Mouse (Mus musculus) liver, embryonic 15.5 days (tissue): ENCODE data around the gene Prickle2. TPM values are rescaled to one million over a fixed set of nuclear protein-coding genes. Genes with fewer than 3 reads are reported as not detected.

Source experiments
- ATAC-seq: fragments of 200-750 bp; cut with Nextera tagmentation; 2 replicates; pipeline ENCODE4 v1.8.0; 2017; ENCODE audit warnings: moderate number of reproducible peaks, mild to moderate bottlenecking, moderate library complexity; ENCODE audit not compliant: insufficient read depth
- H3K27ac ChIP-seq: fragments of 300-500 bp; sonication (generic); replicated peaks from 2 replicates; pipeline ENCODE4 v1.5.1; 2015; ENCODE audit warnings: mild to moderate bottlenecking, inconsistent platforms
- H3K27me3 ChIP-seq: fragments of 300-500 bp; sonication (generic); 2 replicates; pipeline ENCODE4 v1.6.1; 2015; ENCODE audit warnings: mild to moderate bottlenecking, inconsistent platforms
- H3K36me3 ChIP-seq: fragments of 300-500 bp; sonication (generic); replicated peaks from 2 replicates; pipeline ENCODE4 v1.6.1; 2015; ENCODE audit warnings: moderate library complexity, mild to moderate bottlenecking, inconsistent platforms
- H3K4me1 ChIP-seq: fragments of 300-500 bp; sonication (generic); replicated peaks from 2 replicates; pipeline ENCODE4 v1.6.1; 2015; ENCODE audit warnings: inconsistent platforms
- H3K4me2 ChIP-seq: fragments of 300-500 bp; sonication (generic); 2 replicates; pipeline ENCODE4 v1.6.1; 2015; ENCODE audit warnings: moderate library complexity, mild to moderate bottlenecking, inconsistent platforms
- H3K4me3 ChIP-seq: fragments of 300-500 bp; sonication (generic); replicated peaks from 2 replicates; pipeline ENCODE4 v1.5.1; 2015; ENCODE audit warnings: mild to moderate bottlenecking, inconsistent platforms
- H3K9ac ChIP-seq: fragments of 300-500 bp; sonication (generic); 2 replicates; pipeline ENCODE4 v1.6.1; 2015; ENCODE audit warnings: moderate library complexity, mild to moderate bottlenecking, inconsistent platforms
- H3K9me3 ChIP-seq: fragments of 300-500 bp; sonication (generic); replicated peaks from 2 replicates; pipeline ENCODE4 v1.6.1; 2016; ENCODE audit warnings: inconsistent platforms
- WGBS: fragments of 180-500 bp; shearing (Covaris S2); methylation state at CpG from one replicate; pipeline ENCODE4 v1.1.7; 2015; ENCODE audit warnings: mixed read lengths; ENCODE audit not compliant: insufficient replicate concordance; 5-methylcytosine and 5-hydroxymethylcytosine counted together
- polyA plus RNA-seq: library from polyadenylated mRNA; unstranded; fragments of >200 nt; fragmentation: Nextera tagmentation; extraction: Ambion mirVana; gene quantifications from 2 replicates; pipeline ENCODE4 v1.2.1, GENCODE M21; 2015

Gene Prickle2
- polyA plus RNA-seq, 1 experiment from 2014 or later: 0.33 TPM

- H3K9me3 ChIP-seq: no peaks in the 10 kb centered on the region
- no peak for ATAC-seq
- no peak overlapping the region for H3K4me3 ChIP-seq
- no peak overlapping the region for H3K4me2 ChIP-seq
- no peak overlapping the region for H3K27ac ChIP-seq
- WGBS: 22% methylated on average over 1 of the region's 1 CpGs
- H3K9ac ChIP-seq: no peak overlapping the region
- no peaks in the 10 kb centered on the region for H3K27me3 ChIP-seq
- H3K36me3 ChIP-seq: no peaks in the 10 kb centered on the region
- no peaks in the 10 kb centered on the region for H3K4me1 ChIP-seq
These were observed 121.9 kb downstream of the Prickle2 start for GRCm38 (mm10) chr6:92584026-92584425.

GRCm38 (mm10) chr6:92575227-92575626, 130.7 kb downstream of the Prickle2 start:
- 66% methylated on average over 4 of the region's 4 CpGs for WGBS
- no peak for ATAC-seq
- H3K4me3 ChIP-seq: no peak overlapping the region
- no peak overlapping the region for H3K27ac ChIP-seq
- H3K4me2 ChIP-seq: no peak overlapping the region
- no peaks in the 10 kb centered on the region for H3K4me1 ChIP-seq
- H3K36me3 ChIP-seq: no peaks in the 10 kb centered on the region
- no peak overlapping the region for H3K9ac ChIP-seq
- no peaks in the 10 kb centered on the region for H3K27me3 ChIP-seq
- no peaks in the 10 kb centered on the region for H3K9me3 ChIP-seq

GRCm38 (mm10) chr6:92572139-92572538, 133.8 kb downstream of the Prickle2 start:
- WGBS: 79% methylated on average over 3 of the region's 3 CpGs
- H3K4me1 ChIP-seq: no peaks in the 10 kb centered on the region
- no peaks in the 10 kb centered on the region for H3K9me3 ChIP-seq
- H3K4me3 ChIP-seq: no peak overlapping the region
- no peaks in the 10 kb centered on the region for H3K36me3 ChIP-seq
- no peak for ATAC-seq
- no peak overlapping the region for H3K27ac ChIP-seq
- H3K4me2 ChIP-seq: no peak overlapping the region
- H3K9ac ChIP-seq: no peak overlapping the region
- no peaks in the 10 kb centered on the region for H3K27me3 ChIP-seq

- no peak overlapping the region for H3K9ac ChIP-seq
- WGBS: 50% methylated on average over 7 of the region's 7 CpGs
- no peak for ATAC-seq
- no peak overlapping the region for H3K27ac ChIP-seq
- H3K4me3 ChIP-seq: no peak overlapping the region
- no peaks in the 10 kb centered on the region for H3K4me1 ChIP-seq
- H3K9me3 ChIP-seq: no peaks in the 10 kb centered on the region
- no peaks in the 10 kb centered on the region for H3K27me3 ChIP-seq
- no peaks in the 10 kb centered on the region for H3K36me3 ChIP-seq
- no peak overlapping the region for H3K4me2 ChIP-seq
These were observed 135.9 kb downstream of the Prickle2 start for GRCm38 (mm10) chr6:92570090-92570489.

- H3K4me3 ChIP-seq: no peak overlapping the region
- no peaks in the 10 kb centered on the region for H3K9me3 ChIP-seq
- no peak overlapping the region for H3K27ac ChIP-seq
- no peaks in the 10 kb centered on the region for H3K27me3 ChIP-seq
- no peak overlapping the region for H3K9ac ChIP-seq
- no peak overlapping the region for H3K4me2 ChIP-seq
- no peaks in the 10 kb centered on the region for H3K4me1 ChIP-seq
- WGBS: 65% methylated on average over 4 of the region's 4 CpGs
- no peaks in the 10 kb centered on the region for H3K36me3 ChIP-seq
- ATAC-seq: no peak
These were observed 136.7 kb downstream of the Prickle2 start for GRCm38 (mm10) chr6:92569283-92569682.

GRCm38 (mm10) chr6:92559261-92559660, 146.7 kb downstream of the Prickle2 start:
- H3K27ac ChIP-seq: no peak overlapping the region
- H3K4me2 ChIP-seq: no peak overlapping the region
- H3K4me1 ChIP-seq: no peaks in the 10 kb centered on the region
- 89% methylated on average over 1 of the region's 1 CpGs for WGBS
- no peaks in the 10 kb centered on the region for H3K36me3 ChIP-seq
- H3K9ac ChIP-seq: no peak overlapping the region
- no peak for ATAC-seq
- no peak overlapping the region for H3K4me3 ChIP-seq
- no peaks in the 10 kb centered on the region for H3K27me3 ChIP-seq
- no peaks in the 10 kb centered on the region for H3K9me3 ChIP-seq

GRCm38 (mm10) chr6:92555675-92556074, 150.3 kb downstream of the Prickle2 start:
- no peak overlapping the region for H3K4me2 ChIP-seq
- no peaks in the 10 kb centered on the region for H3K4me1 ChIP-seq
- WGBS: 36% methylated on average over 2 of the region's 2 CpGs
- H3K36me3 ChIP-seq: no peaks in the 10 kb centered on the region
- H3K9me3 ChIP-seq: no peaks in the 10 kb centered on the region
- no peak overlapping the region for H3K4me3 ChIP-seq
- H3K27ac ChIP-seq: no peak overlapping the region
- no peak overlapping the region for H3K9ac ChIP-seq
- ATAC-seq: no peak
- no peaks in the 10 kb centered on the region for H3K27me3 ChIP-seq

- WGBS: 36% methylated on average over 4 of the region's 4 CpGs
- Histone ChIP-seq H3K9ac (no peak overlapping the region), H3K27me3 (no peaks in the 10 kb centered on the region), H3K4me3 (no peak overlapping the region), H3K36me3 (no peaks in the 10 kb centered on the region), H3K4me1 (no peaks in the 10 kb centered on the region), H3K27ac (no peak overlapping the region), H3K4me2 (no peak overlapping the region), H3K9me3 (no peaks in the 10 kb centered on the region)
- ATAC-seq: no peak
These were observed 152.9 kb downstream of the Prickle2 start for GRCm38 (mm10) chr6:92553086-92553485.

GRCm38 (mm10) chr6:92549246-92549645, 156.7 kb downstream of the Prickle2 start:
- no peaks in the 10 kb centered on the region for H3K36me3 ChIP-seq
- H3K27ac ChIP-seq: no peak overlapping the region
- H3K4me3 ChIP-seq: no peak overlapping the region
- no peak for ATAC-seq
- no peaks in the 10 kb centered on the region for H3K9me3 ChIP-seq
- 54% methylated on average over 8 of the region's 8 CpGs for WGBS
- no peaks in the 10 kb centered on the region for H3K27me3 ChIP-seq
- no peaks in the 10 kb centered on the region for H3K4me1 ChIP-seq
- H3K9ac ChIP-seq: no peak overlapping the region
- H3K4me2 ChIP-seq: no peak overlapping the region

- Histone ChIP-seq H3K4me2 (no peak overlapping the region), H3K36me3 (no peaks in the 10 kb centered on the region), H3K4me1 (no peaks in the 10 kb centered on the region), H3K27ac (no peak overlapping the region), H3K4me3 (no peak overlapping the region), H3K9ac (no peak overlapping the region), H3K27me3 (no peaks in the 10 kb centered on the region), H3K9me3 (no peaks in the 10 kb centered on the region)
- ATAC-seq: no peak
- WGBS: 60% methylated on average over 2 of the region's 2 CpGs
These were observed 160.8 kb downstream of the Prickle2 start for GRCm38 (mm10) chr6:92545204-92545603.

GRCm38 (mm10) chr6:92543825-92544224, 162.1 kb downstream of the Prickle2 start:
- Histone ChIP-seq H3K4me2 (no peak overlapping the region), H3K4me3 (no peak overlapping the region), H3K27ac (no peak overlapping the region), H3K4me1 (no peaks in the 10 kb centered on the region), H3K9ac (no peak overlapping the region), H3K36me3 (no peaks in the 10 kb centered on the region), H3K9me3 (no peaks in the 10 kb centered on the region), H3K27me3 (no peaks in the 10 kb centered on the region)
- no peak for ATAC-seq
- 50% methylated on average over 4 of the region's 4 CpGs for WGBS

GRCm38 (mm10) chr6:92542402-92543101, 163.4 kb downstream of the Prickle2 start:
- Histone ChIP-seq H3K9ac (no peak overlapping the region), H3K4me1 (no peaks in the 10 kb centered on the region), H3K27ac (no peak overlapping the region), H3K9me3 (no peaks in the 10 kb centered on the region), H3K4me3 (no peak overlapping the region), H3K27me3 (no peaks in the 10 kb centered on the region), H3K36me3 (no peaks in the 10 kb centered on the region), H3K4me2 (no peak overlapping the region)
- ATAC-seq: no peak
- WGBS: 47% methylated on average over 5 of the region's 5 CpGs
